In the genomic region with DNA sequence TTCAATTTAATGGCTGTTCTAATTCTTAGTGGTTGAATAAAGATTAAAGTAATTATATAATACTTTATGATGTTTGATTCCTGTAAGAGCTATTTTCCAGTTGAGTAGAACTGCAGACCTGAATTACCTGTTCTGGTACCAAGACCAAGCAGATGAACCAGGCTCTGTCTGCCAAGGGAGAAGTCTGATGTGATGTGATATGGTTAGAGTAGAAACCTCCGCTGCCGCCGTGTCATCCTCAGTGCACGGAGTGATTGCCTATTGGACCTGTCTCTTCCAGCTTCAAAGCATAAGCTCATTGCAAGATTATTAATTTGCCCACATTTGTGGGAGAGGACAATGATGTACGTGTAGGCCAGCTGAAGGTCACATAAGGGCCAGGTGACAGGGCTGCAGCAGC, we compare ENCODE assay signal across 6 mouse cellular contexts.
"Had no signal": no experiment of that assay in that cellular context is flagged by ENCODE, and none has a peak within 500 bp of the region (broad histone marks: within the 10 kb centered on the region; RNA-seq: fewer than 3 reads in every experiment).

No protein-coding gene starts in this region.

- DNase-seq: kidney, postnatal 14 days; kidney, postnatal 4 days; liver, embryonic 13.5 days; lung, adult 2 months; lung, postnatal 14 days; midbrain, embryonic 14.5 days had no signal

- H3K27me3 ChIP-seq: liver, embryonic 13.5 days had no signal

- H3K4me3 ChIP-seq: liver, embryonic 13.5 days had no signal

- H3K27ac ChIP-seq: liver, embryonic 13.5 days had no signal
